Mouse (Mus musculus): Measurements from ENCODE around the gene Cd40.

The Cd40 gene

DNA sequence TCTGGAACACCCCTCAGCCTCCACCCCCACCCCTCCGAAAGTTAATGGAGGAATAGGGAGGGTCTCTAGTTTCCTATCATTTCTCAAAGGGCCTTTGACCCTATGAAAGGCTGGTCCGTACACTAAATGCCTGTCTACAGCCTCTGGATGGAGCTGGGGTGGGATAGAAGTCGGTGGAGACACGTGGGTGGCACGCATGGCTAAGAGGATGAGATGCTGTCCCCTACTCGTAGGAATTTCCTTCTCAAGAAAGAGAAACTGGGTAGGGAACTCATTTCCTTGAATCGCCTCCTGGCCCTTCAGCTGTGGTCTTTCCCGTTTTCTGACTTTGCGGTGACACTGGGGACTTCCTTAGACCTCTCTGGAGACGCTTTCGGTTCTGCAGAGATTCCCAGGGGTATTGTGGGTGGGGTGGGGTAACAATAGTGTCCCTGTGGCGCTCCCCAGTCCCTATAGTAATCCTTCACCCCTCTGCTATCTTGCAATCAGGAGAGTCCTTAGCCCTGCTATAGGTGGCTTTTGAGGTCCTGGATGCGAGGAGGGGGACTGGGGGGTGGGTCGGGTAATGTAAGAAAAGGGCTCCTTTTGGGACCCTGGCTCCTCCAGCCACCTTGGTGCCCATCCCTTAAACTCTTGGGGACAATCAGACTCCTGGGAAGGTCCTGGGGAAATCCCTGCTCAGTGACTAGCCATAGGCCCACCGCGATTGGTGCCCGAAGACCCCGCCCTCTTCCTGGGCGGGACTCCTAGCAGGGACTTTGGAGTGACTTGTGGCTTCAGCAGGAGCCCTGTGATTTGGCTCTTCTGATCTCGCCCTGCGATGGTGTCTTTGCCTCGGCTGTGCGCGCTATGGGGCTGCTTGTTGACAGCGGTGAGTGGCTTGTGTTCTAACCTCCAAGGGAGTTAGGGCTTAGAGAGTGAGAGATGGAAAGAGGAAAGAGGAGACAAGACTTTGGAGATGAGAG is at the start of gene Cd40:
TSS of gene Cd40 (plus strand) at position 740 of the 965 bp plus-strand sequence.
- DNase-seq = no peak

GRCm38 (mm10) chr2:165006813-165007212 is 48.6 kb upstream of the Cd40 start:
- no peak for DNase-seq

GRCm38 (mm10) chr2:165007986-165008385 is 47.4 kb upstream of the Cd40 start:
- DNase-seq = no peak

- DNase-seq = no peak
These were observed 46.3 kb upstream of the Cd40 start for GRCm38 (mm10) chr2:165009161-165009560.

DNA sequence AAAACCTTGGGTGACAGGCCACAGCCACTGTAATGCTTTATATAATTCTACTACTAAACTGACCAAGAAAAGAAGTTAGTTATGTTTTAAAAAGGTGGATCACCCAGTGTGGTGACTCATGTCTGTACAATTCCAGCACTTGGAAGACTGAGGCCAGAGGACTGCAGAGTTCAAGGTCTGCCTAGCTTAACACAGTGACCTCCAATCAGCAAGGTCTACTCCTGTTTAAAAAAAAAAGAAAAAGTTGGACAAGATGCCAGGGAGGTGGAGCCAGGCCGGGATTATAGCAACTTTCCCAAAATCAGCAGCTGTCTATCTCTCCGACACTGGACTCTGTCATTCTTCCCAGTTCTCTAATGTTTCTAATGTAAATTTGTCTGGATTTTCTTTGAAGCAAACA is 45.8 kb upstream of the Cd40 start:
- DNase-seq = no peak

GRCm38 (mm10) chr2:165010351-165010750 is 45.1 kb upstream of the Cd40 start:
- no peak for DNase-seq

GRCm38 (mm10) chr2:165014935-165015334 is 40.5 kb upstream of the Cd40 start:
- DNase-seq = no peak

GRCm38 (mm10) chr2:165020490-165020889 is 34.9 kb upstream of the Cd40 start:
- no peak for DNase-seq

DNA sequence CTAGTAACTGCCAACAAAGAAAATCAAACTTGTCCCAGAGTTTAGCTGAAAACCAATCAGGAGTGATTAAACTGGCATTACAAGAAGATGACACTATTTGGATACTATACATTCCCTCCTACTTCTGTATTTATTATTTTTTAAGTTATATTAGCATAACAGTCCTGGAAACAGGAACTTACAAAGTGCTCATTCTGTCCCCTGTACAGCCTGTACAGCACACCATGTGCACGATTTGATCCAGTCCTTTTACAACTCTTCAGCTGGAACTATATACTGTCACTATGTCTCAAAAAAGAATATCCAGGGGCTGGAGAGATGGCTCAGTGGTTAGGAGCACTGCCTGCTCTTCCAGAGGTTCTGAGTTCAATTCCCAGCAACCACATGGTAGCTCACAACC is 28.3 kb upstream of the Cd40 start:
- DNase-seq = no peak

- DNase-seq = no peak
These were observed 22.9 kb upstream of the Cd40 start for GRCm38 (mm10) chr2:165032533-165032932.

GRCm38 (mm10) chr2:165033306-165033705 is 22.1 kb upstream of the Cd40 start:
- no peak for DNase-seq

- DNase-seq = peak; percentile 99
These were observed 21.0 kb upstream of the Cd40 start, which contains the start of gene Ncoa5 for GRCm38 (mm10) chr2:165034131-165035057. TSS of gene Ncoa5 (minus strand) at chr2:165034867.

GRCm38 (mm10) chr2:165035058-165035431 is 20.4 kb upstream of the Cd40 start:
- no peak for DNase-seq

GRCm38 (mm10) chr2:165037415-165037814 is 18.0 kb upstream of the Cd40 start:
- DNase-seq = no peak

DNA sequence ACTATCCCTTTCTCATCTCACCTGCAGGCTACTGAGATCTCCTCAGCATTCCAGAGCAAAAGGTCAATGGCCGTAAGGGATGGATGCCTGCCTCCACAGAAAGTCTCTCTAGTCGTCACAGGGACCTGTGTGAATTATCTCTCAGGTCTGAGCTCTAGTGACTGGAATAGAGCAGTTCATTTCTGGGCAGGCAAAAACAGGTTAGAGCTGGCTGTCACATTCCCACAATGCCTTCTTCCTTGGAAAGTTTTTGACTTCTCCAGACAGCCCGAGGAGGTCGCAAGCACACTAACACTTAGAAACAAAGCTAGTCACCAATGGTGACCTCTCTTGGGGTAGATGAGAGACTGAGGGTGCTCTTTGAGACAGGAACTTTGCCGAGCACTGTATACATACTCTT is 13.3 kb upstream of the Cd40 start:
- no peak for DNase-seq

GRCm38 (mm10) chr2:165043090-165043636 is 12.3 kb upstream of the Cd40 start:
- DNase-seq = no peak

DNA sequence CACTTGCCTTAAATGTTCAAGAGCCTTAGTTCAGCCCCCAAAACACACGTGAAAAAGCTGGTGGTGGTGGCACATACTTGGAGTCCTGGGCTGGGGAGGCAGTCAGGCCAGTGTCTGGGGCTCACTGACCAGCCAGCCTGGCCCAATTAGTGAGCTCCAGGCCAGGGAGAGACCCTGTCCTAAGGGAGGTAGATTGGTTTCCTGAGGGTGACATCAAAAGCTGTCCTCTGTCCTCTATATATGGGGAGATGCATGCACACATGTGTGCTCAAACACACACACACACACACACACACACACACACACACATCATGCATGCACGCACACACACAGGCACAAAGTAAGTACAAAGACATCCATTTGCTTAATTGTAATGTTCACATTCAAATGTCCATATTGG is 11.7 kb upstream of the Cd40 start:
- no peak for DNase-seq

GRCm38 (mm10) chr2:165049044-165049443 is 6.4 kb upstream of the Cd40 start:
- no peak for DNase-seq

GRCm38 (mm10) chr2:165050826-165051548 is 4.4 kb upstream of the Cd40 start:
- DNase-seq = no peak

DNA sequence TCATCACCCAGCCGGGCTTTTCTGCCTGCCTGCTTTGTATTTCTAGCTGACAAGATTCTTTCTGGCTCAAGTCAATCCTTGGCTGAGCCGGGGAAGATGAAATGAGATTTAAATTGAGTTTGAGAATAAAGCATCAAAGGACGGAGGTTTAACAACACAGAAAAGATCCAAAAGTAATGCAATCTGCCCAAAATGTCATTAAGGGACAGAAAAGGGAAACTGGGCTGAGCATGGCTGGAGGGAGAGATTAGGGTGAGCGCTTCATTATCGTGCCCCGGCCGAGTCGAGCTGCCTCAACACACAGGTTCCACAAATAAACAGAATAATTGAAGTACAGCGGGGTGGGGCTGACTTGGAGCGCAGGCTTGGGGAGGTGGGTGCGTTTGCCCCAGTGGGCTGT is 3.9 kb upstream of the Cd40 start:
- no peak for DNase-seq

DNA sequence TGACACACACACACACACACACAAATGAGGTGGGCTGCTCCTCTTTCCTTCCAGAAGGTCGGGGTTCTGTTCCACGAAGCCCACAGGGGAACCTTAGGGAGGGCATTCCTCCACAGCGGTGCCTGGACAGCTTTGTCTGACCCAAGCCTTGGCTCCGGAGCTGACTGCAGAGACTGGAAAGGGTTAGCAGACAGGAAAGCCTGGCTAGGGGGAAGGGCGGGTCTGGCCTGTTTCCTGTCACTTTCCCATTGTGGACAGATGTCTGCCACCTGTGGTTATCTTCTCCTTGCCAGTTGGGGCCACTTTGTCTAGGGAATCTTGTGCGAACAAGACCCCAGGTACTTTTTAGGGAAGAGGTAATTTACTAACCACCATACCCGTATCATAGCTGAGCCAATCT is 478 bp downstream of the Cd40 start:
- no peak for DNase-seq

GRCm38 (mm10) chr2:165056377-165057085 is 1.1 kb downstream of the Cd40 start:
- DNase-seq = no peak
